Mouse (Mus musculus) MEL (cell line): Measurements from ENCODE around the gene Gm13696.
"Not testable (repeated sequence)": the region's sequence is repeated elsewhere in the genome, so short reads cannot be mapped to it uniquely, and the experiment has no call there.

Experiments used
- CTCF ChIP-seq, 3 experiments: IDR thresholded peaks in 2 of 3; conservative IDR thresholded peaks in 1 of 3; 2 replicates each; pipeline ENCODE4 v1.5.1; 2011 to 2012; ENCODE audit warnings: low read length in 3 of 3, low read depth in 2 of 3, mild to moderate bottlenecking in 2 of 3, improper control_type of control experiment in 1 of 3, inconsistent platforms in 1 of 3, mixed read lengths in 1 of 3, moderate library complexity in 1 of 3; ENCODE audit not compliant: control insufficient read depth in 1 of 3, insufficient read depth in 1 of 3, poor library complexity in 1 of 3, severe bottlenecking in 1 of 3
- EP300 ChIP-seq, 2 experiments: IDR thresholded peaks; 2 replicates each; pipeline ENCODE4 v1.6.1; 2011; ENCODE audit warnings: improper control_type of control experiment in 2 of 2, low read length in 2 of 2, low read depth in 1 of 2, mild to moderate bottlenecking in 1 of 2
- JUND ChIP-seq: IDR thresholded peaks from 2 replicates; pipeline ENCODE4 v1.6.1; 2011; ENCODE audit warnings: low read depth, mild to moderate bottlenecking, improper control_type of control experiment, low read length
- MAFK ChIP-seq: IDR thresholded peaks from 2 replicates; pipeline ENCODE4 v1.6.1; 2011; ENCODE audit warnings: low read depth, mild to moderate bottlenecking, low read length, improper control_type of control experiment, borderline replicate concordance
- MAX ChIP-seq: IDR thresholded peaks from 2 replicates; pipeline ENCODE4 v1.6.1; 2011; ENCODE audit warnings: low read length, improper control_type of control experiment
- MYC ChIP-seq: IDR thresholded peaks from 2 replicates; pipeline ENCODE4 v1.6.1; 2011; ENCODE audit warnings: low read depth, mild to moderate bottlenecking, low read length, improper control_type of control experiment, moderate library complexity
- POLR2A ChIP-seq, 2 experiments: IDR thresholded peaks; 2 replicates each; pipeline ENCODE4 v1.6.1; 2011 to 2012; ENCODE audit warnings: low read length in 2 of 2, mild to moderate bottlenecking in 2 of 2, control low read depth in 1 of 2, improper control_type of control experiment in 1 of 2, low read depth in 1 of 2, moderate library complexity in 1 of 2; ENCODE audit not compliant: control insufficient read depth in 1 of 2, insufficient read depth in 1 of 2, poor library complexity in 1 of 2
- TCF12 ChIP-seq: IDR thresholded peaks from 2 replicates; pipeline ENCODE4 v1.6.1; 2014; ENCODE audit warnings: low read depth, mild to moderate bottlenecking, inconsistent platforms, low read length, improper control_type of control experiment, moderate library complexity
- UBTF ChIP-seq: IDR thresholded peaks from 2 replicates; pipeline ENCODE4 v1.6.1; 2012; ENCODE audit warnings: low read depth, mild to moderate bottlenecking, inconsistent platforms, low read length, improper control_type of control experiment, moderate library complexity, borderline replicate concordance; ENCODE audit not compliant: insufficient read depth

- TF ChIP-seq JUND; MYC; TCF12; MAFK; CTCF (IDR thresholded peaks at IDR 0.05 in 2 of 3, conservative IDR thresholded peaks at IDR 0.05 in 1 of 3; ENCODE audit: control insufficient read depth in 1 of 3, insufficient read depth in 1 of 3, low read depth in 2 of 3, low read length in 3 of 3, poor library complexity in 1 of 3, severe bottlenecking in 1 of 3); MAX; EP300 (IDR thresholded peaks at IDR 0.05; ENCODE audit: low read depth in 1 of 2, low read length in 2 of 2); POLR2A (IDR thresholded peaks at IDR 0.05; ENCODE audit: control insufficient read depth in 1 of 2, insufficient read depth in 1 of 2, low read depth in 1 of 2, low read length in 2 of 2, poor library complexity in 1 of 2); UBTF: not testable (repeated sequence)
These were observed 21.6 kb downstream of the Gm13696 start for GRCm38 (mm10) chr2:83994526-83994925.
